Mouse (Mus musculus): ENCODE results near the gene Stx6.

Gene Stx6

GRCm38 (mm10) chr1:155252631-155253121 is 94.2 kb downstream of the Stx6 start:
- DNase-seq (ENCODE audit: inconsistent age in 2 of 2, low spot score in 1 of 2) = no peak

- DNase-seq (ENCODE audit: inconsistent age in 2 of 2, low spot score in 1 of 2) = no peak
Measured at GRCm38 (mm10) chr1:155253126-155253525, 94.6 kb downstream of the Stx6 start.

- no peak for DNase-seq (ENCODE audit: inconsistent age in 2 of 2, low spot score in 1 of 2)
Measured at GRCm38 (mm10) chr1:155254309-155254708, 95.8 kb downstream of the Stx6 start.

Data from adrenal gland, adult (tissue).